Comparison of ENCODE assay signal across 11 mouse cellular contexts in genomic region chr7:72737792-72738191, GRCm38 (mm10).
DNase-seq lines count a peak whose midpoint lies in the region; ATAC-seq lines count a peak whose summit lies in the region.
"Had no signal": no experiment of that assay in that cellular context is flagged by ENCODE, and none has a peak within 500 bp of the region (broad histone marks: within the 10 kb centered on the region; RNA-seq: fewer than 3 reads in every experiment).

No protein-coding gene starts in this region.

- peak; percentile 59 for ATAC-seq in hindbrain, embryonic 14.5 days (ENCODE audit: low FRiP score)
- ATAC-seq in midbrain, embryonic 14.5 days (ENCODE audit: low FRiP score, low TSS enrichment) = peak; percentile 64; the same call in 1 of the 2 replicates
- ATAC-seq in stomach, embryonic 16.5 days (ENCODE audit: insufficient read depth, low FRiP score) = no peak
- no peak for ATAC-seq in monocyte, adult 5-6 weeks (replicated peaks; ENCODE audit: insufficient number of reproducible peaks, low FRiP score, low TSS enrichment, poor library complexity, severe bottlenecking)
- ATAC-seq: CD4-positive, CD25-positive, alpha-beta regulatory T cell, adult 4 months had no signal

- peak overlapping the region; percentile 74 for H3K27ac ChIP-seq in hindbrain, embryonic 14.5 days
- H3K27ac ChIP-seq in midbrain, embryonic 14.5 days (replicated peaks; ENCODE audit: low read depth, low read length) = peak overlapping the region; percentile 50
- H3K27ac ChIP-seq in stomach, embryonic 16.5 days (ENCODE audit: low read length) = peak overlapping the region; percentile 30
- H3K27ac ChIP-seq: lung, embryonic 15.5 days had no signal

- H3K4me2 ChIP-seq in hindbrain, embryonic 14.5 days (replicated peaks) = no peak overlapping the region
- H3K4me2 ChIP-seq in midbrain, embryonic 14.5 days (ENCODE audit: low read length) = no peak overlapping the region
- H3K4me2 ChIP-seq in stomach, embryonic 16.5 days (ENCODE audit: low read depth, low read length) = no peak overlapping the region
- H3K4me2 ChIP-seq: lung, embryonic 15.5 days had no signal

- no peak overlapping the region for H3K9ac ChIP-seq in hindbrain, embryonic 14.5 days
- no peak overlapping the region for H3K9ac ChIP-seq in midbrain, embryonic 14.5 days (replicated peaks; ENCODE audit: low read length)
- H3K9ac ChIP-seq in stomach, embryonic 16.5 days (ENCODE audit: low read length) = no peak overlapping the region
- H3K9ac ChIP-seq: lung, embryonic 15.5 days had no signal

- H3K4me1 ChIP-seq in hindbrain, embryonic 14.5 days (replicated peaks; ENCODE audit: control insufficient read depth, insufficient read depth, low read length) = peaks cover 15% of the 10 kb centered on the region
- H3K4me1 ChIP-seq in midbrain, embryonic 14.5 days (ENCODE audit: control insufficient read depth, insufficient read depth, low read length) = peaks cover 15% of the 10 kb centered on the region
- H3K4me1 ChIP-seq in stomach, embryonic 16.5 days (ENCODE audit: control insufficient read depth, insufficient read depth, low read length) = no peaks in the 10 kb centered on the region
- H3K4me1 ChIP-seq: lung, embryonic 15.5 days had no signal

- intact Hi-C loops in heart, postnatal 14 days (cut with DNase I) = loop anchor here (10.0 kb wide), 1 partner anchor 897 kb away; no protein-coding TSS in a partner anchor

- H3K36me3 ChIP-seq in hindbrain, embryonic 14.5 days (replicated peaks; ENCODE audit: control insufficient read depth, insufficient read depth) = no peaks in the 10 kb centered on the region
- H3K36me3 ChIP-seq in midbrain, embryonic 14.5 days (ENCODE audit: control insufficient read depth, insufficient read depth, low read length) = no peaks in the 10 kb centered on the region
- H3K36me3 ChIP-seq in stomach, embryonic 16.5 days (ENCODE audit: control insufficient read depth, insufficient read depth, low read length) = no peaks in the 10 kb centered on the region
- H3K36me3 ChIP-seq: lung, embryonic 15.5 days had no signal

- no peak overlapping the region for H3K4me3 ChIP-seq in hindbrain, embryonic 14.5 days (replicated peaks; ENCODE audit: low read length)
- no peak overlapping the region for H3K4me3 ChIP-seq in midbrain, embryonic 14.5 days (replicated peaks; ENCODE audit: low read depth, low read length)
- no peak overlapping the region for H3K4me3 ChIP-seq in stomach, embryonic 16.5 days (replicated peaks; ENCODE audit: low read length)
- H3K4me3 ChIP-seq: lung, embryonic 15.5 days had no signal

- peak; percentile 81 for DNase-seq in heart, adult 11 months
- no peak for DNase-seq in heart, postnatal 14 days
- DNase-seq in hindbrain, embryonic 14.5 days (ENCODE audit: low spot score) = no peak
- DNase-seq in midbrain, embryonic 14.5 days = peak; percentile 69
- DNase-seq in layer of hippocampus, postnatal 25 days (ENCODE audit: extremely low spot score in 1 of 2, low spot score in 1 of 2) = no peak
- DNase-seq: adrenal gland, adult 2 months; kidney, adult 11 months had no signal

- 28% methylated on average over 8 of the region's 8 CpGs for WGBS in hindbrain, embryonic 14.5 days
- WGBS in midbrain, embryonic 14.5 days = 23% methylated on average over 8 of the region's 8 CpGs
- 69% methylated on average over 8 of the region's 8 CpGs for WGBS in stomach, embryonic 16.5 days

- no peaks in the 10 kb centered on the region for H3K27me3 ChIP-seq in hindbrain, embryonic 14.5 days (ENCODE audit: control insufficient read depth, insufficient read depth, low read length)
- H3K27me3 ChIP-seq in midbrain, embryonic 14.5 days (ENCODE audit: control insufficient read depth, insufficient read depth, low read length) = no peaks in the 10 kb centered on the region
- no peaks in the 10 kb centered on the region for H3K27me3 ChIP-seq in stomach, embryonic 16.5 days (ENCODE audit: control insufficient read depth, insufficient read depth, low read length)
- H3K27me3 ChIP-seq: lung, embryonic 15.5 days had no signal

- no peaks in the 10 kb centered on the region for H3K9me3 ChIP-seq in hindbrain, embryonic 14.5 days (ENCODE audit: control insufficient read depth, low read length)
- no peaks in the 10 kb centered on the region for H3K9me3 ChIP-seq in midbrain, embryonic 14.5 days (ENCODE audit: control insufficient read depth, low read length)
- H3K9me3 ChIP-seq in stomach, embryonic 16.5 days (replicated peaks; ENCODE audit: control insufficient read depth, low read length) = no peaks in the 10 kb centered on the region
- H3K9me3 ChIP-seq: lung, embryonic 15.5 days had no signal

Comparison
In these comparisons a context has a peak if more than half of its experiments do, and no peak if none do; other contexts are left out.
1. DNase-seq: peak in heart, adult 11 months (single experiment) and midbrain, embryonic 14.5 days (single experiment); none in heart, postnatal 14 days (0 of 2), hindbrain, embryonic 14.5 days (single experiment) and layer of hippocampus, postnatal 25 days (0 of 2).
2. ATAC-seq: peak in hindbrain, embryonic 14.5 days (single experiment) and midbrain, embryonic 14.5 days (single experiment); none in stomach, embryonic 16.5 days (single experiment) and monocyte, adult 5-6 weeks (single experiment).
3. Peak in every context shown above with its lines, with median percentiles within 50 percentile points of each other: H3K27ac ChIP-seq.